Mouse (Mus musculus): Measurements from ENCODE around the gene Psmd13.

DNA sequence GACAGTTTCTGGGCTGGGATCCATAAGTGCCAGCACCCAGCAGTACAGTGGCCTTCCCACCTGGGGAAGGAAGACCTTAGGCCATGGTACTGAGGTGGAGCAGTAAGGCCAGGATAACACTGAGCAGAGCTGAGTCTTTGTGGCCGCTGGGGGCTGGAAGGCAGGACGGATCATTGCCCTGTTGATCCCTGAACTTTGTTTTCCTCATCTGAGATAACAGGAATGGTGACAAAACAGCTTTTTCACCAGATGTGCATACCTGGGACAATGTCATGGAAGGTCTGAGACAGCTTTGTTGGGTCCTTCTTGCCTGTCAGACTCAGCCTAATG lies 46.0 kb upstream of the Psmd13 start:
- TF ChIP-seq CTCF (IDR thresholded peaks at IDR 0.05; ENCODE audit: extremely low read depth, insufficient read depth, low read length) = no peak
- no peak for TF ChIP-seq POLR2A (IDR thresholded peaks at IDR 0.05; ENCODE audit: extremely low read depth, insufficient read depth, low read length)

Measured in cortical plate, adult 2 months (tissue).